Mouse (Mus musculus) CH12.LX (cell line): ENCODE results near the gene Zbtb20.
A peak's percentile ranks its signal among the peaks of the same experiment; 100 is the strongest.

Experiments used
- CHD1 ChIP-seq: IDR thresholded peaks from 2 replicates; pipeline ENCODE4 v1.6.1; 2012; ENCODE audit warnings: low read depth, low read length, improper control_type of control experiment, inconsistent platforms
- CTCF ChIP-seq, 2 experiments: IDR thresholded peaks in 1 of 2; conservative IDR thresholded peaks in 1 of 2; 2 replicates each; pipeline ENCODE4 v1.5.1; 2011 to 2012; ENCODE audit warnings: low read depth in 2 of 2, low read length in 2 of 2, improper control_type of control experiment in 1 of 2, inconsistent platforms in 1 of 2, mild to moderate bottlenecking in 1 of 2, moderate library complexity in 1 of 2
- ETS1 ChIP-seq: conservative IDR thresholded peaks from 2 replicates; pipeline ENCODE4 v1.6.1; 2012; ENCODE audit warnings: low read depth, mild to moderate bottlenecking, inconsistent platforms, low read length, improper control_type of control experiment, moderate library complexity
- GABPA ChIP-seq: IDR thresholded peaks from 2 replicates; pipeline ENCODE4 v1.6.1; 2012; ENCODE audit warnings: low read depth, low read length, improper control_type of control experiment, inconsistent platforms; ENCODE audit not compliant: insufficient replicate concordance
- MAFK ChIP-seq: IDR thresholded peaks from 2 replicates; pipeline ENCODE4 v1.6.1; 2011; ENCODE audit warnings: low read length, improper control_type of control experiment; ENCODE audit not compliant: insufficient replicate concordance
- MAX ChIP-seq: IDR thresholded peaks from 2 replicates; pipeline ENCODE4 v1.6.1; 2011; ENCODE audit warnings: low read length, improper control_type of control experiment
- MEF2A ChIP-seq: IDR thresholded peaks from 2 replicates; pipeline ENCODE4 v1.6.1; 2014; ENCODE audit warnings: low read depth, mild to moderate bottlenecking, inconsistent platforms, low read length, improper control_type of control experiment, borderline replicate concordance
- MYC ChIP-seq: IDR thresholded peaks from 2 replicates; pipeline ENCODE4 v1.6.1; 2011; ENCODE audit warnings: low read depth, mild to moderate bottlenecking, improper control_type of control experiment, low read length
- POLR2A ChIP-seq: IDR thresholded peaks from 2 replicates; pipeline ENCODE4 v1.6.1; 2011; ENCODE audit warnings: low read depth, mild to moderate bottlenecking, improper control_type of control experiment, low read length
- TBP ChIP-seq: conservative IDR thresholded peaks from 2 replicates; pipeline ENCODE4 v1.6.1; 2011; ENCODE audit warnings: low read depth, low read length, improper control_type of control experiment

DNA sequence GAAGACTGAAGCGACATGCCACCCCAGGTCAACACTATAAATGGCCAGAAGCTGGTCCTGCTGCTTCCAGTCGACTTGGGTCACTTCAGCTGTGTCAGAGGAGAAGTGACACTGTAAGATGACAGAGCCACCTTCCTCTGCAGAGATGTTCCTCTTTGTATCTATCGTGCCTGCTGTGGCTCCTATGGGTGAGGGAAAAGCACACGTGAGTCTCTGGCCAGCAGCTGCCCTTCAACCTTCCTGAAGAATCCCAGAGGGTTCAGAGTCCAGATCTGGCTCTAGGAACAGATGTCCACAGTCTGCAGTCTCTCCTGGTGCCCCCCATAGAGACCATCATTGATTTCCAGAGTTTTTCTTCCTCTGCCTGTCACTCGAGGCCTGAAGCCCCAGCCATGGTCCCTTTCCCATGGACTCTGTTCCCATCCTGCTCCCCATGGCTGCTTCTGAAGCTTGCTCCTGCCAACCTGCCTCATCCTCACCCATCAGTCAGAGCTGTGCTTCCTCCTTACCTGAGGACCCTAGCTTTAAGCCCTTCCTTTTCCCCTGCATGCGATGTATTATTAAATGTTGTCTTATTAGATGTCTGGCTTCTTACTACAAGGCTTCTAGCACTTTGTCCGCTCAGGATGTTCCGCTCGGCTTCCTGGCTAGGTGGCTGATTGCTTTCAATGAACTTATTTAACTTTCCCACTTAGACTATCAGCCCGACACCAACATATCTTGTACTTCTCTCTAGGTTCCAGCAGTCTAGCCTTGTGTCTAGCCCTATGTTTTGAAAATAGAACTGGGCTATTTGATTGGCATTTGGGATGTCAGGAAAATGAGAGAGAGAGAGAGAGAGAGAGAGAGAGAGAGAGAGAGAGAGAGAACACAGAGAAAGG lies 786.7 kb downstream of the Zbtb20 start:
- TF ChIP-seq POLR2A, result peak; percentile 48; the same call in 1 of the 2 replicates
- TF ChIP-seq CTCF (conservative IDR thresholded peaks at IDR 0.05 in 1 of 2, IDR thresholded peaks at IDR 0.05 in 1 of 2; ENCODE audit: low read depth in 2 of 2, low read length in 2 of 2), result no peak
- TF ChIP-seq MEF2A, result no peak
- TF ChIP-seq TBP, result no peak
- TF ChIP-seq MAX, result 0 out of 2 replicates have a peak, but pooled peaks have one; percentile 14
- TF ChIP-seq MYC, result 0 out of 2 replicates have a peak, but pooled peaks have one; percentile 34
- TF ChIP-seq GABPA, result no peak
- no peak for TF ChIP-seq MAFK
- TF ChIP-seq ETS1, result 0 out of 2 replicates have a peak, but pooled peaks have one; percentile 24
- TF ChIP-seq CHD1, result peak; percentile 94
